Mouse (Mus musculus): ENCODE measurements at regions not wholly inside any gene's neighbourhood (a gene's known extent, or its start where the extent isn't known, plus 50 kb on each side); places are given as distances from the start of the nearest gene placed in this dataset.

GRCm38 (mm10) chr10:97141561-97141960 is 337.8 kb upstream of the Dcn start:
- Histone ChIP-seq H3K36me3 (ENCODE audit: control insufficient read depth, insufficient read depth, low read length) (no peaks in the 10 kb centered on the region), H3K4me3 (ENCODE audit: extremely low read depth, insufficient read depth, insufficient read length) (no peak overlapping the region), H3K4me1 (ENCODE audit: control insufficient read depth, insufficient read depth, insufficient read length) (no peaks in the 10 kb centered on the region), H3K27me3 (ENCODE audit: control insufficient read depth, insufficient read depth, low read length) (no peaks in the 10 kb centered on the region), H3K27ac (ENCODE audit: insufficient read depth, low read length) (no peak overlapping the region)
- WGBS, result 68% methylated on average over 2 of the region's 2 CpGs
- TF ChIP-seq CTCF (IDR thresholded peaks at IDR 0.05; ENCODE audit: extremely low read depth, insufficient read depth, insufficient read length, insufficient replicate concordance), result no peak
- TF ChIP-seq POLR2A (IDR thresholded peaks at IDR 0.05; ENCODE audit: low read depth, low read length), result no peak
- no peak for DNase-seq (ENCODE audit: low read depth in 1 of 2, low spot score in 2 of 2)

GRCm38 (mm10) chr10:97158561-97159395 is 320.6 kb upstream of the Dcn start:
- no peaks in the 10 kb centered on the region for H3K36me3 ChIP-seq (ENCODE audit: control insufficient read depth, insufficient read depth, low read length)
- DNase-seq (ENCODE audit: low read depth in 1 of 2, low spot score in 2 of 2), result no peak
- TF ChIP-seq POLR2A (IDR thresholded peaks at IDR 0.05; ENCODE audit: low read depth, low read length) (no peak), CTCF (IDR thresholded peaks at IDR 0.05; ENCODE audit: extremely low read depth, insufficient read depth, insufficient read length, insufficient replicate concordance) (no peak)
- H3K4me1 ChIP-seq (ENCODE audit: control insufficient read depth, insufficient read depth, insufficient read length), result no peaks in the 10 kb centered on the region
- no peak overlapping the region for H3K27ac ChIP-seq (ENCODE audit: insufficient read depth, low read length)
- H3K4me3 ChIP-seq (ENCODE audit: extremely low read depth, insufficient read depth, insufficient read length), result no peak overlapping the region
- WGBS, result 79% methylated on average over 10 of the region's 11 CpGs
- no peaks in the 10 kb centered on the region for H3K27me3 ChIP-seq (ENCODE audit: control insufficient read depth, insufficient read depth, low read length)

GRCm38 (mm10) chr10:97159396-97159760 is 320.0 kb upstream of the Dcn start:
- WGBS, result 97% methylated on average over 1 of the region's 1 CpGs
- Histone ChIP-seq H3K27ac (ENCODE audit: insufficient read depth, low read length) (no peak overlapping the region), H3K36me3 (ENCODE audit: control insufficient read depth, insufficient read depth, low read length) (no peaks in the 10 kb centered on the region), H3K4me3 (ENCODE audit: extremely low read depth, insufficient read depth, insufficient read length) (no peak overlapping the region), H3K4me1 (ENCODE audit: control insufficient read depth, insufficient read depth, insufficient read length) (no peaks in the 10 kb centered on the region), H3K27me3 (ENCODE audit: control insufficient read depth, insufficient read depth, low read length) (no peaks in the 10 kb centered on the region)
- DNase-seq (ENCODE audit: low read depth in 1 of 2, low spot score in 2 of 2), result no peak
- TF ChIP-seq CTCF (IDR thresholded peaks at IDR 0.05; ENCODE audit: extremely low read depth, insufficient read depth, insufficient read length, insufficient replicate concordance) (no peak), POLR2A (IDR thresholded peaks at IDR 0.05; ENCODE audit: low read depth, low read length) (no peak)

GRCm38 (mm10) chr10:97159831-97160575 is 319.4 kb upstream of the Dcn start:
- DNase-seq (ENCODE audit: low read depth in 1 of 2, low spot score in 2 of 2), result peak; percentile 3 to 26
- Histone ChIP-seq H3K4me3 (ENCODE audit: extremely low read depth, insufficient read depth, insufficient read length) (no peak overlapping the region), H3K4me1 (ENCODE audit: control insufficient read depth, insufficient read depth, insufficient read length) (no peaks in the 10 kb centered on the region), H3K27me3 (ENCODE audit: control insufficient read depth, insufficient read depth, low read length) (no peaks in the 10 kb centered on the region), H3K36me3 (ENCODE audit: control insufficient read depth, insufficient read depth, low read length) (no peaks in the 10 kb centered on the region), H3K27ac (ENCODE audit: insufficient read depth, low read length) (no peak overlapping the region)
- TF ChIP-seq POLR2A (IDR thresholded peaks at IDR 0.05; ENCODE audit: low read depth, low read length), result no peak
- no peak for TF ChIP-seq CTCF (IDR thresholded peaks at IDR 0.05; ENCODE audit: extremely low read depth, insufficient read depth, insufficient read length, insufficient replicate concordance)
- WGBS, result 52% methylated on average over 10 of the region's 10 CpGs

- DNase-seq (ENCODE audit: low read depth in 1 of 2, low spot score in 2 of 2), result no peak
- no peaks in the 10 kb centered on the region for H3K36me3 ChIP-seq (ENCODE audit: control insufficient read depth, insufficient read depth, low read length)
- no peaks in the 10 kb centered on the region for H3K27me3 ChIP-seq (ENCODE audit: control insufficient read depth, insufficient read depth, low read length)
- H3K4me1 ChIP-seq (ENCODE audit: control insufficient read depth, insufficient read depth, insufficient read length), result no peaks in the 10 kb centered on the region
- no peak overlapping the region for H3K27ac ChIP-seq (ENCODE audit: insufficient read depth, low read length)
- H3K4me3 ChIP-seq (ENCODE audit: extremely low read depth, insufficient read depth, insufficient read length), result no peak overlapping the region
- WGBS, result 5% methylated on average over 2 of the region's 2 CpGs
- TF ChIP-seq POLR2A (IDR thresholded peaks at IDR 0.05; ENCODE audit: low read depth, low read length) (no peak), CTCF (IDR thresholded peaks at IDR 0.05; ENCODE audit: extremely low read depth, insufficient read depth, insufficient read length, insufficient replicate concordance) (no peak)
Observed at GRCm38 (mm10) chr10:97160892-97161291, 318.5 kb upstream of the Dcn start.

GRCm38 (mm10) chr10:97178468-97178867 is 300.9 kb upstream of the Dcn start:
- DNase-seq (ENCODE audit: low read depth in 1 of 2, low spot score in 2 of 2), result no peak
- no peaks in the 10 kb centered on the region for H3K4me1 ChIP-seq (ENCODE audit: control insufficient read depth, insufficient read depth, insufficient read length)
- H3K4me3 ChIP-seq (ENCODE audit: extremely low read depth, insufficient read depth, insufficient read length), result no peak overlapping the region
- no peaks in the 10 kb centered on the region for H3K36me3 ChIP-seq (ENCODE audit: control insufficient read depth, insufficient read depth, low read length)
- no peak overlapping the region for H3K27ac ChIP-seq (ENCODE audit: insufficient read depth, low read length)
- WGBS, result 90% methylated on average over 3 of the region's 3 CpGs
- TF ChIP-seq CTCF (IDR thresholded peaks at IDR 0.05; ENCODE audit: extremely low read depth, insufficient read depth, insufficient read length, insufficient replicate concordance), result no peak
- TF ChIP-seq POLR2A (IDR thresholded peaks at IDR 0.05; ENCODE audit: low read depth, low read length), result no peak
- no peaks in the 10 kb centered on the region for H3K27me3 ChIP-seq (ENCODE audit: control insufficient read depth, insufficient read depth, low read length)

- TF ChIP-seq POLR2A (IDR thresholded peaks at IDR 0.05; ENCODE audit: low read depth, low read length) (no peak), CTCF (IDR thresholded peaks at IDR 0.05; ENCODE audit: extremely low read depth, insufficient read depth, insufficient read length, insufficient replicate concordance) (no peak)
- no peak for DNase-seq (ENCODE audit: low read depth in 1 of 2, low spot score in 2 of 2)
- Histone ChIP-seq H3K4me1 (ENCODE audit: control insufficient read depth, insufficient read depth, insufficient read length) (no peaks in the 10 kb centered on the region), H3K27ac (ENCODE audit: insufficient read depth, low read length) (no peak overlapping the region), H3K4me3 (ENCODE audit: extremely low read depth, insufficient read depth, insufficient read length) (no peak overlapping the region), H3K36me3 (ENCODE audit: control insufficient read depth, insufficient read depth, low read length) (no peaks in the 10 kb centered on the region), H3K27me3 (ENCODE audit: control insufficient read depth, insufficient read depth, low read length) (no peaks in the 10 kb centered on the region)
Observed at GRCm38 (mm10) chr10:97189696-97190095, 289.7 kb upstream of the Dcn start.
